Mouse (Mus musculus) testis, adult 10 weeks (tissue): ENCODE data around the gene Cdrt4. TPM values are rescaled to one million over a fixed set of nuclear protein-coding genes. Genes with fewer than 3 reads are reported as not detected.

ENCODE experiments used
- polyA plus RNA-seq: library from polyadenylated mRNA; stranded (reverse); fragments of 350-450 nt; fragmentation: Illumina TruSeq; extraction: RNeasy Lipid Tissue Mini Kit (QIAGEN cat#74804); gene quantifications from one replicate; pipeline ENCODE4 v1.2.3, GENCODE M21; 2014; ENCODE audit warnings: low read depth, low replicate concordance

Cdrt4 gene
- 343 TPM for polyA plus RNA-seq

DNA sequence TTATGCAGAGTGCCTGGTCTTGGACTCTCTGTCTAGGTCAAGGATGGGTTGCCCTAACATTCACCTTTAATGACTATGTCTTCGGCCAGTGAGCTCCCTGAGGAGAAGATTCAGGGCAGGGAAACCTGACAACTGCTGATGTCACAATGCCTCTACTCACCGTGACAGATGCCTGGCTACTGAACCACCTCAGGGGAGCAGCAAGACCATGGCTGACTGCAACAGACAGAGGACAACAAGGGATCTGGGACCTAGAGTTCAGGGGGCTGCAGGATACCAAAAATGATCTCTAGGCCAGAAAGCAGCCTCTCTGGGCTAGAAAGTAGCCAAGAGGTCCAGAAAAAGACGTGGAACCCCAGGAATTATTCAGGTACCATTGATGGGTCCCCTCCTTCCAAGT lies at the start of gene Cdrt4:
Gene Cdrt4, plus strand, starts transcription at position 182 of the 400 bp plus-strand sequence.

Other genes with a start within 250 kb of the Cdrt4 start
- gene Zfp287, start 219.3 kb upstream of the Cdrt4 start, polyA plus RNA-seq, result 6.9 TPM
- not detected for gene Gm10428, start 198.1 kb upstream of the Cdrt4 start, polyA plus RNA-seq
- gene Zfp286, start 161.7 kb upstream of the Cdrt4 start, polyA plus RNA-seq, result 44.9 TPM
- gene Trim16, start 131.0 kb upstream of the Cdrt4 start, polyA plus RNA-seq, result 0.08 TPM
- gene Fbxw10, start 104.1 kb upstream of the Cdrt4 start, polyA plus RNA-seq, result 212 TPM
- 43.3 TPM for gene Tvp23b, start 71.7 kb upstream of the Cdrt4 start, polyA plus RNA-seq
- 142 TPM for gene Tekt3, start 110.5 kb downstream of the Cdrt4 start, polyA plus RNA-seq
- gene Pmp22, start 177.8 kb downstream of the Cdrt4 start, polyA plus RNA-seq, result 9.7 TPM